Mouse (Mus musculus) ES-Bruce4 (cell line): ENCODE measurements at regions not wholly inside any gene's neighbourhood (a gene's known extent, or its start where the extent isn't known, plus 50 kb on each side); places are given as distances from the start of the nearest gene placed in this dataset.

Source experiments
- CTCF ChIP-seq: IDR thresholded peaks from one replicate; pipeline ENCODE4 v1.8.1; 2011; ENCODE audit warnings: low read depth, low read length
- EP300 ChIP-seq: IDR thresholded peaks from 2 replicates; pipeline ENCODE4 v1.6.1; 2011; ENCODE audit warnings: low read depth, low read length; ENCODE audit not compliant: insufficient read depth
- POLR2A ChIP-seq: IDR thresholded peaks from one replicate; pipeline ENCODE4 v1.8.1; 2011; ENCODE audit warnings: low read length; ENCODE audit not compliant: insufficient read depth

GRCm38 (mm10) chr16:75369700-75370099 is 216.2 kb downstream of the Lipi start:
- no peak for TF ChIP-seq EP300
- TF ChIP-seq POLR2A = no peak
- TF ChIP-seq CTCF = no peak
